Mouse (Mus musculus): ENCODE results near the gene Nsun6.

Gene Nsun6

DNA sequence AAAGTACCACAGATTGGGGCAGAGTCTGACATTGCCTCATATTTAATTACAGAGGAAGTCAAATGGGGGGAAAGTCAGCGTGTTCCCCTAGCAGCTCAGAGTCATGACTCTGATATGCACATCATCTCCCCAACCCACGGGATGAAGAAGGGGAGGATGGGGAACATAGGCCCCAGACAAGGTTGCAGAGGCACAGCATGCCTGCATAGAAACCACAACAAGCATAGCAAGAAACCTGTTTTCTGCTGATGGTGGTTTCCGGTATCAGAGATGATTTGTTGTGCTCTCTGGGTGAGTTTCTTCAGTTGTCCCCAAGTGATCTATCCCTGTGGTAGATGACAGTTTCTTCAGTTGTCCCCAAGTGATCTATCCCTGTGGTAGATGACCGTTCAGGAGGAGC lies 62.3 kb downstream of the Nsun6 start:
- no peak for DNase-seq (ENCODE audit: low spot score)

DNA sequence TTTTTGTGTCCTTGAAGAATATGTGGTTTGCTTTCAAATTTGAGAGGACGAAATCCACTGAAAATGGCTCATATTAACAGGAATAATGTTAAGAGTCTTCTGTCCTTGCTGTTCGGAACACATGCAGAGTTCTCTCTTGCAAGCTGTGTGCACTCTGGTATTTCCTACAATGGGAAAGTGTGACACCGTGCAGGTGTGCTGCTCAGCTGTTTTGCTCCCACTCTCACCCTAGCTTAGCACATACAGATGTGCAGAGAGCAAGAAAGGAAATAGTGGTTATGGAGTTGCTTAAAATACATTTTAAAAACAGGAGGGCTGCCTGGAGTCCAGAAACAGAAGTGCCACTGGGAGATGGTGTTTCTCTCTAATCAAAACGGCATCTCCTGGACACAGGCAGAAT lies 65.5 kb downstream of the Nsun6 start:
- DNase-seq (ENCODE audit: low spot score) = no peak

DNA sequence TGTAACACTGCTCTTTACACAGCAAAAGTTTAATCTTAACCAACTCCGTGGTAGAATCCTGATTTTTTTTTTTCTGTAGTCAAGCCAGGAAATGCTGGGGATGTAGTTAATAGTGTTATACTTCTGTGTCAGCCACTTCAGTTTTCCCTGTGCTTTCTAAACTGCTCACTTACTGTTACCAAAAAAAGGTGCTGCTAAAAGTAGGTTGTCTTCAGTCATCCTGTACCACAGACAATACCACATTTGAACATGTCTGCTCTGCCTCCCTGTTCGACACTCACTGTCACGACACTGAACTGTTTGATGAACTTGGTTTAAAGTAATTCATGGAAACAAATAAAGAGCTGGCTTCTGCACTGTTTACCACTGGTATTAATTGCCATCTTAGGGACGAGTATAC lies 66.4 kb downstream of the Nsun6 start:
- DNase-seq (ENCODE audit: low spot score) = no peak

DNA sequence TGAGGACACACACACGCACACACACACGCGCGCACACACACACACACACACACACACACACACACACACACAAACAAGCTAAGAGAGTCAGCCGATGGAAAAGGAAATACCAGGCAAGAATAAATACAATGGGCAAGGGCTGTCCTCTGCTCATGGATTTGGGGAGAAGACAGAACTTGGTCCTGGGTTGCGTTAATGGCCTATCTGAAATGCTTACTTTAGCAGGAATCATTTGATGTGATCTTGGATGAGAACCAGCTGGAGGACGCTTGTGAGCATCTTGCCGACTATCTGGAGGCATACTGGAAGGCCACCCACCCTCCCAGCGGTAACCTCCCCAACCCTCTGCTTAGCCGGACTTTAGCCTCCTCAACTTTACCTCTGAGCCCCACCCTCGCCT lies 70.8 kb downstream of the Nsun6 start:
- no peak for DNase-seq (ENCODE audit: low spot score)

DNA sequence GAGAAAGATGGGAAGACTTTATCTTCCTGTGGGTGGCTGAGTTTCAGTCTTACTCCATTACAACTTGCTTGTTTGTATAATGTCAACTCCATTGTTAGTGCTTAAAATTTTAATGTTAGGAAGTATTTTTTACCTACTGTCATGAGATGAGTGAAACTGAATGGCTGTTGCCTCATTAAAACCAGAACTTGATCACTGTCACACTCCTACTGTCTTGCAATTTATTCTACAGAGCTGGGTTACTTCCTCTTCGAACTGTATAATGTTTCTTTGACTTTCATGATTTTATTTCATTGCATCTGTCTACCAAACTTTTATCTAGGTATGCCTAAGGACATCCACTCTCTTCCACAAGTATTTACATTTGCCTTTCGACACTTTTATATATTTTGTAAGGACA lies 93.4 kb downstream of the Nsun6 start:
- no peak for DNase-seq (ENCODE audit: low spot score)

GRCm38 (mm10) chr2:14960963-14961488 lies 93.8 kb downstream of the Nsun6 start:
- DNase-seq (ENCODE audit: low spot score) = no peak

GRCm38 (mm10) chr2:14953090-14953489 lies 101.8 kb downstream of the Nsun6 start:
- no peak for DNase-seq (ENCODE audit: low spot score)
